Mouse (Mus musculus) hindbrain, embryonic 11.5 days (tissue): Measurements from ENCODE around the gene Nrxn3. TPM values are rescaled to one million over a fixed set of nuclear protein-coding genes. Genes with fewer than 3 reads are reported as not detected.

Experiments
- ATAC-seq: fragments of 200-750 bp; cut with Nextera tagmentation; 2 replicates; pipeline ENCODE4 v1.8.0; 2017; ENCODE audit warnings: mild to moderate bottlenecking, moderate TSS enrichment, moderate library complexity; ENCODE audit not compliant: low FRiP score
- DNase-seq: peaks from one replicate; pipeline ENCODE4 v3.0.0-alpha.2; 2015; ENCODE audit warnings: low spot score
- H3K27ac ChIP-seq: fragments of 300-500 bp; sonication (generic); 2 replicates; pipeline ENCODE4 v1.5.1; 2014; ENCODE audit warnings: mild to moderate bottlenecking, low read depth, low read length
- H3K27me3 ChIP-seq: fragments of 300-500 bp; sonication (generic); 2 replicates; pipeline ENCODE4 v1.6.1; 2014; ENCODE audit warnings: mild to moderate bottlenecking, low read length, moderate library complexity, mixed read lengths; ENCODE audit not compliant: control insufficient read depth, insufficient read depth
- H3K36me3 ChIP-seq: fragments of 300-500 bp; sonication (generic); 2 replicates; pipeline ENCODE4 v1.6.1; 2014; ENCODE audit warnings: mild to moderate bottlenecking, low read length, moderate library complexity, mixed read lengths; ENCODE audit not compliant: control insufficient read depth, insufficient read depth
- H3K4me1 ChIP-seq: fragments of 300-500 bp; sonication (generic); replicated peaks from 2 replicates; pipeline ENCODE4 v1.6.1; 2014; ENCODE audit warnings: low read length, mixed read lengths; ENCODE audit not compliant: control insufficient read depth, insufficient read depth
- H3K4me2 ChIP-seq: fragments of 300-500 bp; sonication (generic); replicated peaks from 2 replicates; pipeline ENCODE4 v1.6.1; 2014; ENCODE audit warnings: mild to moderate bottlenecking, low read depth, low read length
- H3K4me3 ChIP-seq: fragments of 300-500 bp; sonication (generic); 2 replicates; pipeline ENCODE4 v1.5.1; 2014; ENCODE audit warnings: low read depth, low read length
- H3K9ac ChIP-seq: fragments of 300-500 bp; sonication (generic); 2 replicates; pipeline ENCODE4 v1.6.1; 2014; ENCODE audit warnings: low read depth, low read length
- H3K9me3 ChIP-seq: fragments of 300-500 bp; sonication (generic); 2 replicates; pipeline ENCODE4 v1.6.1; 2016; ENCODE audit warnings: low read length; ENCODE audit not compliant: control insufficient read depth
- WGBS: fragments of 180-500 bp; shearing (Covaris S2); extraction: QIAGEN DNeasy Blood & Tissue Kit; methylation state at CpG from one replicate; pipeline ENCODE4 v1.1.7; 2014; 5-methylcytosine and 5-hydroxymethylcytosine counted together
- polyA plus RNA-seq: library from polyadenylated mRNA; unstranded; fragments of >200 nt; fragmentation: Nextera tagmentation; extraction: Ambion mirVana; gene quantifications from 2 replicates; pipeline ENCODE4 v1.2.1, GENCODE M21; 2014

Nrxn3 gene
- polyA plus RNA-seq, 1 experiment from 2014 or later: 52.4 TPM

DNA sequence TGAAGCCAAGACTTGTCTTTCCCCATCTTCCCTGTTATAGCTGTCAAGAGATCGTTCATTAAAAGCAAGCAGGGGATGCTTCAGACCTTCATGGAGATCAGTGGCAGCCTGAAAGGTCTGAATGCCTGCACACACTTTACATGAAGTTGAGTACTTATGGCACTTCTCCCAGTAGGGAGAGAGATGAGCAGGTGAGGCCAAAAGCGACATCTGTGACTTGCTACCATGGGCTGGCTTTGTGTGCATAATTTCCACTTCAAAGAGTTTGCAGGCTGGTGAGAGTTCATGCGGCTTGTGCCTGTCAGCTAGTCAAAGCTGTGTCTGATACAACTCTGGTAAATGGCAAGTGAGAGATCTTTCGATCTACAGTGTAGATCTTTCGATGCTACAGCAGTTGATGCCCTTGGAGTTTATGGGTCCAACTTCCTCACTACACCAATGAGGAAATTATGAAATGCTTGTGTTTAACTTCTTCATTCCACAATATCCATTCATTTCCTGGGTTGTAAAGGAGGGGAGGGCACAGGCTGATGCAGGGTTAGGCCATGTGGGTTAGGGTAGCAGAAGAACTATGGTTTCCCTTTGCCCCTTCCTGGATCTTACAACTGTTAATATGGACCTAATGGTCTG, 1231.9 kb downstream of the Nrxn3 start:
- no peaks in the 10 kb centered on the region for H3K36me3 ChIP-seq
- WGBS: 75% methylated on average over 5 of the region's 5 CpGs
- ATAC-seq (no peak), DNase-seq (no peak)
- no peak overlapping the region for H3K27ac ChIP-seq
- no peaks in the 10 kb centered on the region for H3K27me3 ChIP-seq
- no peak overlapping the region for H3K4me3 ChIP-seq
- H3K9ac ChIP-seq: no peak overlapping the region
- H3K4me2 ChIP-seq: no peak overlapping the region
- no peaks in the 10 kb centered on the region for H3K9me3 ChIP-seq
- no peaks in the 10 kb centered on the region for H3K4me1 ChIP-seq

DNA sequence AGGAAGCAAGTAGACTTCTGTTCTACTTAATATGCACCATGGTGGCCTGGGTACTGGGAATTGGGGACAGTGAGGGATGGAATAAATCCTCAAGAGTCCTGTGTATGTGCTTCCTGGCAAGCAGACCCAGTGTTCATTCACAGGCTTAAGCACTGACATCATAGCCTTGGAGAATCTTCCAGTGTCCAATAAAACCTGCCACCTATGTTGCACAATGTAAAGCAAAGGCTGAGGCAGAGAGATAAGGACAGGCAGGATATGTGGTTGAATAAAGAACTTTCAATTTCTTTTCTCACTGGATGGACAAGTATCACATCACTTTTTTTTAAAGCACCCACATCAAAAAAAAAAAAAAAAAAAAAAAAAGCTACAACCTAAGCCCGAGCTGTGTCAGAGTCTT, 1240.4 kb downstream of the Nrxn3 start:
- ATAC-seq (no peak), DNase-seq (no peak)
- H3K4me2 ChIP-seq: no peak overlapping the region
- 76% methylated on average over 1 of the region's 1 CpGs for WGBS
- no peak overlapping the region for H3K27ac ChIP-seq
- no peak overlapping the region for H3K9ac ChIP-seq
- H3K9me3 ChIP-seq: no peaks in the 10 kb centered on the region
- no peaks in the 10 kb centered on the region for H3K27me3 ChIP-seq
- no peaks in the 10 kb centered on the region for H3K4me1 ChIP-seq
- no peaks in the 10 kb centered on the region for H3K36me3 ChIP-seq
- no peak overlapping the region for H3K4me3 ChIP-seq

DNA sequence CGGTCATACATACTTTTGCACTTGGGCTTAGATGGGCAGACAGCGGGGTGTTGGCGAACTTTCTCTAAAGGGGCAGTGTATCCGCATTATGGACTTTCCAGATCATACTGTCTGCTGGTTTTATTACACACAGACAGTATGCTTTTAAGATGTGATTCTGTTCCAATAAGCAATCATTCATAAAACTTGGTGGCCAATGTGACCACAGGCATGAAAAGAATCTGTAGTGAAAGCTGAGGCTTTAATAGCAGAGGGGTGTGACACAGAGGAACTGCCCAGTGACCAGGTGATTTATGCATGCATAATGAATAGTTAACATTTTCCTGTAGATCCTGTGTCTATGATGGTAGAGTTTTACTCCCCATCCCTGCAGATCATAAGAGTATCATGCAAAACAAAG, 1254.0 kb downstream of the Nrxn3 start:
- 96% methylated on average over 4 of the region's 4 CpGs for WGBS
- H3K4me3 ChIP-seq: no peak overlapping the region
- H3K4me2 ChIP-seq: no peak overlapping the region
- H3K9ac ChIP-seq: no peak overlapping the region
- no peak overlapping the region for H3K27ac ChIP-seq
- H3K27me3 ChIP-seq: no peaks in the 10 kb centered on the region
- no peaks in the 10 kb centered on the region for H3K4me1 ChIP-seq
- no peak for ATAC-seq
- no peak for DNase-seq
- H3K36me3 ChIP-seq: no peaks in the 10 kb centered on the region
- no peaks in the 10 kb centered on the region for H3K9me3 ChIP-seq

DNA sequence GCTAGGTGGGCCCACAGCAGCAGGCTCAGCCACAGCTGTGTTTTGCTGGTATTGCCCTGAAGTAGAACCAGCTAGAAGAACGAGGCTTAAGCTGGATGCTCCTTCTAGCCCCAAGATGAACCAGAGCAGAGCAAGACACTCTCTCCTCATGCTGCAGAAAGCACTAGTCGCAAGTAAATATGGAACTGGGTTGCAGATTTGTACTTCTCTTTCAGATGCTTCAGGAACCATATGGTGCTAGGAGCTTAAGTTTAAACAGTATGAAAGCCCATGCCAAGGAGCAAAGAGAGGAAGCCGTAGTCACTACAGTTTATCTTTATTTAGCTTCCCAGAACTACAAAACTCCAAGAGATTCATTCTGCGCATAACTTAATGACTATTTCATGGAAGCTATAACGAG, 1254.8 kb downstream of the Nrxn3 start:
- Histone ChIP-seq H3K9ac (no peak overlapping the region), H3K4me3 (no peak overlapping the region), H3K27ac (no peak overlapping the region), H3K4me1 (no peaks in the 10 kb centered on the region), H3K4me2 (no peak overlapping the region), H3K27me3 (no peaks in the 10 kb centered on the region), H3K36me3 (no peaks in the 10 kb centered on the region), H3K9me3 (no peaks in the 10 kb centered on the region)
- ATAC-seq (no peak), DNase-seq (no peak)
- WGBS: 85% methylated on average over 5 of the region's 5 CpGs

GRCm38 (mm10) chr12:89979190-89979589, 1256.5 kb downstream of the Nrxn3 start:
- H3K27ac ChIP-seq: no peak overlapping the region
- no peak for ATAC-seq
- no peaks in the 10 kb centered on the region for H3K4me1 ChIP-seq
- 94% methylated on average over 1 of the region's 1 CpGs for WGBS
- DNase-seq: no peak
- H3K27me3 ChIP-seq: no peaks in the 10 kb centered on the region
- no peaks in the 10 kb centered on the region for H3K9me3 ChIP-seq
- H3K9ac ChIP-seq: no peak overlapping the region
- H3K36me3 ChIP-seq: no peaks in the 10 kb centered on the region
- no peak overlapping the region for H3K4me3 ChIP-seq
- no peak overlapping the region for H3K4me2 ChIP-seq

- Histone ChIP-seq H3K9me3 (no peaks in the 10 kb centered on the region), H3K4me2 (no peak overlapping the region), H3K36me3 (no peaks in the 10 kb centered on the region), H3K27ac (no peak overlapping the region), H3K4me1 (no peaks in the 10 kb centered on the region), H3K4me3 (no peak overlapping the region), H3K27me3 (no peaks in the 10 kb centered on the region), H3K9ac (no peak overlapping the region)
- ATAC-seq (no peak), DNase-seq (no peak)
- 77% methylated on average over 5 of the region's 5 CpGs for WGBS
Observed at GRCm38 (mm10) chr12:89982445-89982844, 1259.8 kb downstream of the Nrxn3 start.

- no peak for DNase-seq
- Histone ChIP-seq H3K9me3 (no peaks in the 10 kb centered on the region), H3K4me1 (no peaks in the 10 kb centered on the region), H3K4me2 (no peak overlapping the region), H3K9ac (no peak overlapping the region), H3K27me3 (no peaks in the 10 kb centered on the region), H3K4me3 (no peak overlapping the region), H3K36me3 (no peaks in the 10 kb centered on the region), H3K27ac (no peak overlapping the region)
- no peak for ATAC-seq
Observed at GRCm38 (mm10) chr12:89983399-89983798, 1260.7 kb downstream of the Nrxn3 start.

DNA sequence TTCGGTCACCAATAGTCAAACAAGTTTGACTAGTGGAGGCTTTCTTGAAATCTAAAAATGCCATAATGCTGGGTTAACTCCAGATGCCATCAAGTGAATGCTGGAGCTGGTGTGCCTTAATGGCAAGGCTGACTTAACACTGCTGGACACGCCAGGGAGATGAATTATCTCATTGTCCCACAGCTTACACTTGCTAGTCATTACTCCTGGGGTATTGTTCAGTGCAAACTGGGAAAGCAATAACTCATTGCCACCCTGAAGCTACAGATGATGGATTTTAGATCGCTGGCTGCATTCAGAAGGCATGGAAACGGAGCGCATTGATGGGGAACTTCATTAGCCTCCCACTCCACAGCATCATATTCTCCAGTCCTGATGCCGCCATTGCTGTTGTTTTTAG, 1263.5 kb downstream of the Nrxn3 start:
- no peaks in the 10 kb centered on the region for H3K9me3 ChIP-seq
- no peaks in the 10 kb centered on the region for H3K27me3 ChIP-seq
- no peak overlapping the region for H3K4me2 ChIP-seq
- WGBS: 58% methylated on average over 6 of the region's 6 CpGs
- no peaks in the 10 kb centered on the region for H3K36me3 ChIP-seq
- H3K9ac ChIP-seq: no peak overlapping the region
- DNase-seq: peak; percentile 24
- H3K4me1 ChIP-seq: no peaks in the 10 kb centered on the region
- peak; percentile 81 for ATAC-seq
- no peak overlapping the region for H3K4me3 ChIP-seq
- no peak overlapping the region for H3K27ac ChIP-seq

- no peak for DNase-seq
- H3K27me3 ChIP-seq: no peaks in the 10 kb centered on the region
- WGBS: 84% methylated on average over 5 of the region's 5 CpGs
- no peak overlapping the region for H3K9ac ChIP-seq
- no peak overlapping the region for H3K4me2 ChIP-seq
- no peak overlapping the region for H3K27ac ChIP-seq
- no peak overlapping the region for H3K4me3 ChIP-seq
- no peaks in the 10 kb centered on the region for H3K4me1 ChIP-seq
- no peaks in the 10 kb centered on the region for H3K9me3 ChIP-seq
- no peaks in the 10 kb centered on the region for H3K36me3 ChIP-seq
- no peak for ATAC-seq
Observed at GRCm38 (mm10) chr12:89993273-89993672, 1270.6 kb downstream of the Nrxn3 start.
